Mouse (Mus musculus) lung, adult 2 months (tissue): ENCODE results near the gene Rbbp5. TPM values are rescaled to one million over a fixed set of nuclear protein-coding genes. Genes with fewer than 3 reads are reported as not detected.
A peak's percentile ranks its signal among the peaks of the same experiment; 100 is the strongest.
"Not testable (repeated sequence)": the region's sequence is repeated elsewhere in the genome, so short reads cannot be mapped to it uniquely, and the experiment has no call there.

Experiments
- DNase-seq: peaks from one replicate; pipeline ENCODE4 v3.0.0; 2022
- H3K4me1 ChIP-seq: fragments of 200-500 bp; 2 replicates; pipeline ENCODE4 v1.6.1; 2011; ENCODE audit warnings: low read length; ENCODE audit not compliant: control insufficient read depth, insufficient read depth
- H3K4me3 ChIP-seq: fragments of 200-500 bp; replicated peaks from 2 replicates; pipeline ENCODE3; 2011; ENCODE audit warnings: low read depth, mild to moderate bottlenecking, control low read depth, low read length; ENCODE audit errors: extremely low read depth
- CTCF ChIP-seq: fragments of 200-500 bp; IDR thresholded peaks from 2 replicates; pipeline ENCODE4 v1.5.1; 2011; ENCODE audit warnings: mild to moderate bottlenecking, low read length, control low read depth; ENCODE audit not compliant: insufficient read depth
- POLR2A ChIP-seq: fragments of 200-500 bp; IDR thresholded peaks from 2 replicates; pipeline ENCODE4 v1.6.1; 2011; ENCODE audit warnings: low read depth, mild to moderate bottlenecking, control low read depth, low read length, borderline replicate concordance; ENCODE audit errors: extremely low read depth
- WGBS: fragments of 180-500 bp; shearing (Covaris S2); methylation state at CpG from one replicate; pipeline ENCODE4 v1.1.7; 2018; 5-methylcytosine and 5-hydroxymethylcytosine counted together
- polyA plus RNA-seq: library from polyadenylated mRNA; depleted of rRNA; stranded (reverse); fragments of >200 nt; gene quantifications from 2 replicates; pipeline ENCODE4 v1.2.3, GENCODE M21; 2012

The Rbbp5 gene
- polyA plus RNA-seq, 1 experiment, result 20.8 TPM

DNA sequence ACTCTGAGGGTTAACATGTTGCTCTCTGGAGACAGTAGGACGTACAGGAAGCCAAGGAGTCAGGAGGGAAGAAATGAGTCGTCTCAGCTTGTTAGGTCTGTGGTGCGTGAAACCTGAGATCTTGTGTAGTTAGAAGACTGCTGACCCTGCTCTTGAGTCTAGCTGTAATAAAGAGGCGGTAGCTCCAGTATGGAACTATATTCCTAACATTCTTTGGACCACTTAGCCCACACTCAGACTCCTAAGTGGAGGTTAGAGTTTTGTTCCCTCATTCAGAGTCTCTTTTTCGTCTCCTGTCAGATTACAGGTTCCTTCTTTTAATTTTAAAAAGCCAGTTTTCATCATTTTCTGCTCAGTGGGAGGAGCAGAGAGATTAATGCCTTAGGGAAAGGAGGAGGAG lies 12.5 kb upstream of the Rbbp5 start:
- Histone ChIP-seq H3K4me1 (no peaks in the 10 kb centered on the region; the same call in 1 of the 2 replicates), H3K4me3 (no peak overlapping the region)
- TF ChIP-seq CTCF (no peak), POLR2A (no peak)
- 51% methylated on average over 5 of the region's 5 CpGs for WGBS
- no peak for DNase-seq

DNA sequence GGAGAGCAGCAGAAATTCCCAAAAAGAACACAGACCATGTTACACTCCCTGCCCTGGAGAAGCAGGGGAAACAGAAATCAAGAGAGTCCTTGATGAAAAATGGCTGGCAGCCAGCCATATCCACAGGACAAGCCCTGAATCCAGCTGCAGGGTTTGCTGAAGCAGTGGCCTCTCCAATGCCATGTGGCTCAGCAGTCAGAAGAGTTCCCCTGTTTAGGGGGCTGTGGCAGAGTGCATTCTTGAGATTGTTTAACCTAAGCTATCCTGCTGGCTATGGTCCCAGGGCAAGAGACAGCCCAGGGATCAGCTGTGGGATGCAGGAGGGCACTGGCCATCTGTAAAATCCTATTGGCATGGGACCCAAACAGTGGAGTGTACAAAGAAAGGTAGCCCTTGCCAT lies 8.2 kb upstream of the Rbbp5 start:
- no peak overlapping the region for H3K4me3 ChIP-seq
- no peak for DNase-seq
- TF ChIP-seq POLR2A (no peak), CTCF (no peak)
- H3K4me1 ChIP-seq, result no peaks in the 10 kb centered on the region; the same call in 1 of the 2 replicates

DNA sequence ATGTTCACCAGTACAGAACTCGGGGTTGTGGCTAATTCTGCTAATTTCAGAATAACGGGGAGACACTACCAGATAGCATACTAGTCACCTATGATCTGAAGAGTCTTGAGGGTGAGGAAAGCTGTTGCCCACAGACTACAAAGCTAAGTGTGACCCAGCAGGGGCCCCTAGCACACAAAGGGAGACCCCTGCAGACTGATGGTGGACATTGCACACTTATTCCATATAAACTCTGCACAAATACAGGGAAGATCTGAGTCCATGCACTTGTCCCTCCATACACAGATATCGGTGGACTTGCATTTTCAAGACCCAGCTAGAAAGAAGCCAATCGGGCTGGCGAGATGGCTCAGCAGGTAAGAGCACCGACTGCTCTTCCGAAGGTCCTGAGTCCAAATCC lies 7.6 kb upstream of the Rbbp5 start:
- Histone ChIP-seq H3K4me3 (no peak overlapping the region), H3K4me1 (no peaks in the 10 kb centered on the region)
- no peak for DNase-seq
- no peak for TF ChIP-seq POLR2A
- 0 out of 2 replicates have a peak, but pooled peaks have one; percentile 3 for TF ChIP-seq CTCF
- 90% methylated on average over 7 of the region's 7 CpGs for WGBS

DNA sequence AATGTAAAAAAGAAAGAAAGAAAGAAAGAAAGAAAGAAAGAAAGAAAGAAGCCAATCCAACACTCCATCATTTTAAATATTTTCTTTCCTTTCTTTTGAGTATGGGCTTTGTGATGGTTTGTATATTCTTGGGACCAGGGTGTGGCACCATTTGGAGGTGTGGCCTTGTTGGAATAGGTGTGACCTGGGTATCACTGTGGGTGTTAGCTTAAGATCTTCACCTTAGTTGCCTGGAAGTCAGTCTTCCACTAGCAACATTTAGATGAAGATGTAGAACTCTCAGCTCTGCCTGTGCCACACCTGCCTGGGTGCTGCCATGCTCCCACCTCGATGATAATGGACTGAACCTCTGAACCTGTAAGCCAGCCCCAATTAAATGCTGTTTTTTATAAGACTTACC lies 7.1 kb upstream of the Rbbp5 start:
- 77% methylated on average over 1 of the region's 1 CpGs for WGBS
- not testable (repeated sequence) for H3K4me1 ChIP-seq, DNase-seq, H3K4me3 ChIP-seq

DNA sequence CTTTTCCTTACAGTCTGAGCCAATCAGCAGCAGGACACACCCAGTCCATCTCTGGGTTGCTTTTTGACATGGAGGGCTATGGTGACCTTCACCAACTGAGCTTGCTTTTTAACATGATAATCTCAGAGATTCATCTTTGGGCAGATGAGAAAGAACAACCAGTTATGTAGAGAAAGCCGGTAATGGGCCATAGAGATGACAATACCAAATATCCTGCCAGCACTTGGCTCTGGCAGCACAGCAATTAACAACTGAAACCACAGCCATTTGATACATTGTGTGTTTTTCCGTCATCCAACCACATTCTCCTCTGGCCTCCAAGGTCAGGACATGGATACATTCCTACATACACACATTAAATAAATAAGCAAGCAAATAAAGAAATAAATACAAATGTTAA lies 6.1 kb upstream of the Rbbp5 start:
- 78% methylated on average over 2 of the region's 2 CpGs for WGBS
- no peak for DNase-seq
- no peak overlapping the region for H3K4me3 ChIP-seq
- TF ChIP-seq POLR2A (no peak), CTCF (no peak)
- no peaks in the 10 kb centered on the region for H3K4me1 ChIP-seq

DNA sequence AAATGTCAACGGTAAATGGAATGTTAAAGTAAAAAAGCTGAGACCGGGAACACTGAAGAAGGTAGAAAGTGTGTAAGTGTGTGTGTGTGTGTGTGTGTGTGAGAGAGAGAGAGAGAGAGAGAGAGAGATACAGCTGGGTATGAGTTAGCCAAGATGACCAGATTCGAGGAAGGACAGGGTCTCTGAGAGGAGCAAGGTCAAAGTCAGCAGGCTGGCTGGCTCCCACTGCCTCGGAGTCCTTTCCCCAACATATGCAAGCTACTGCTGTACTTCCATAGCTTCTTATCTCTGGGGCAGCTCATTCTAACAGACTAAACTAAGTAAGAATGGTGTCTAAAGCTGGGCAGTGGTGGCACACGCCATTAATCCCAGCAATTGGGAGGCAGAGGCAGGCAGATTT lies 5.7 kb upstream of the Rbbp5 start:
- 84% methylated on average over 5 of the region's 5 CpGs for WGBS

DNA sequence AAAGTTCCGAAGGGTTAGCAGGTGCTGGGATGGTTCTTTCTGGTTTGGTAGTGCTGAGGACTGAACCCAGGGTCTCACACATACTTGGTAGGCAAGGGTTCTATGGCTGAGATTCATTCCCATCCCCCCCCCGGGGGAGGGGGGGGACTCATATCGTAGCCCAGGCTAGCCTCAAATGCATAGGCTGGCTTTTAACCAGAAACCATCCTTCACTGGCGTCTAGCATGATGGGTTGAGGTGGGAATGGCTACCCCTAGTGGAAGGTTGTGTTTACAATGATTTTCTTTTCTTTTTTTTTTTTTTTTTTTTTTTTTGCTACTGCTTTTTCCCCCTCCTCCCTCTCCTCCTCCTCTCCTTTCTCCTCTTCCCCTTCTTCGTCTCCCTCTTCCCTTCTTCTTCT lies 4.6 kb upstream of the Rbbp5 start:
- no peak for TF ChIP-seq POLR2A
- TF ChIP-seq CTCF, result 0 out of 2 replicates have a peak, but pooled peaks have one; percentile 2
- DNase-seq, result no peak
- Histone ChIP-seq H3K4me1 (peaks cover 4% of the 10 kb centered on the region), H3K4me3 (no peak overlapping the region)
- 43% methylated on average over 5 of the region's 5 CpGs for WGBS

More for the DNA sequence above, 5.7 kb upstream of the Rbbp5 start:
- Histone ChIP-seq H3K4me3 (no peak overlapping the region), H3K4me1 (peaks cover 3% of the 10 kb centered on the region)
- TF ChIP-seq CTCF (no peak), POLR2A (no peak)
- no peak for DNase-seq

DNA sequence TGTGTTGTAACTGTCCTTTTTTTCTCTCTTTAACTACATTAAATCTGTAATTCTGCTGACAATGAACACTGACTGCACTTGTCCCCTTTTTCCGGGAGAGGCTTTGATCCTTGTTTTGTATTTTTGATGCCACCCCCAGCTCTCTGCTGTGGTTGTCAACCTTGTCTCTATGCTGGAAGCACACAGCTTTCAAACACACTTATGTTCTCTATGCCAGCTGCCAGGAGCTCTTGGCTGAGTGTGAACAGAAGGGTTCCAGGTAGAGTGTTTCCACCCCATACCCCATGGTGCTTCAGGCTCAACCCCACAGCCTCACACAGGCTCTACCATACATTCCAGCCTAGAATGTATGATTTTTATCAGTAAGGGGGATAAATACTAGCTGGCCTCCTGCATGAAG lies 2.7 kb upstream of the Rbbp5 start:
- Histone ChIP-seq H3K4me1 (peaks cover 9% of the 10 kb centered on the region), H3K4me3 (no peak overlapping the region)
- TF ChIP-seq POLR2A (no peak), CTCF (no peak)
- no peak for DNase-seq
- WGBS, result 61% methylated on average over 1 of the region's 1 CpGs

DNA sequence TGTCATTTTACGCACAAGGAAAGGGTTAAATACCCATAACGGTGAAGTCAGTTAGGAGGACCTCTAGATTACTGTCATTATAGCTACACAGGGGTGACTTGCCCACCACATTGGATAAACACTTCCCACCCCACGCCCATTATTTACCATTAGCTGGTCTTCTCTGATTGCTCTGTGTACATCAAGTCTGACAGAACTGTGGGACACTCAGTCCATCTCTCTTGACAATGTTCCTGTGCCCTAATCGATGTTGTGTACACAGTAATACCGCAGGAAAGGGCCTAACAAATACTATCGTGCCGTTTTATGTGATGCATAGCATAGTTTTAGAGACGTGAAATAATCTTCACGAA lies 614 bp upstream of the Rbbp5 start:
- Histone ChIP-seq H3K4me1 (peaks cover 9% of the 10 kb centered on the region), H3K4me3 (peak overlapping the region; percentile 85)
- TF ChIP-seq CTCF, result no peak
- TF ChIP-seq POLR2A, result no peak
- no peak for DNase-seq
- 4% methylated on average over 9 of the region's 9 CpGs for WGBS

DNA sequence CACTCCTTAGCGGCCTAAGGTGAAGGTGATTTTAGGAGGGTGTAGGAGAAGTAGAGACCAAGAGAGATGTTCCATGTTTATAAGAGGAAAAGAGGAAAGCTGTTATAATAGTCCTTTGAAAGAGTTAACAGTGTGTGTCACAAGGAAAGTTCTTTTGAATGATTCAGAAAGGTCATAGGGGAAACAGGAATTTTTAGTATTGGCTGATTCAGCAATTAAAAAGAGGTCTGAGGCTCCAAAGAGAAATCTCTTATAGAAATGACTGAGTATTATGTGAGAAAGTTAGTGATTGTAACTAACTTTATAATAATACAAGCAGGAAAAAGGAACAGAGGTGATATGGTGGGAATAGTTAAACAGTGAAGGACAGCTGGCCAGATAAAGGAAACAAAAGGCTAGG lies 2.3 kb downstream of the Rbbp5 start:
- no peak overlapping the region for H3K4me3 ChIP-seq
- 86% methylated on average over 1 of the region's 1 CpGs for WGBS
- H3K4me1 ChIP-seq, result peaks cover 9% of the 10 kb centered on the region
- TF ChIP-seq POLR2A, result no peak
- TF ChIP-seq CTCF, result no peak
- DNase-seq, result no peak

DNA sequence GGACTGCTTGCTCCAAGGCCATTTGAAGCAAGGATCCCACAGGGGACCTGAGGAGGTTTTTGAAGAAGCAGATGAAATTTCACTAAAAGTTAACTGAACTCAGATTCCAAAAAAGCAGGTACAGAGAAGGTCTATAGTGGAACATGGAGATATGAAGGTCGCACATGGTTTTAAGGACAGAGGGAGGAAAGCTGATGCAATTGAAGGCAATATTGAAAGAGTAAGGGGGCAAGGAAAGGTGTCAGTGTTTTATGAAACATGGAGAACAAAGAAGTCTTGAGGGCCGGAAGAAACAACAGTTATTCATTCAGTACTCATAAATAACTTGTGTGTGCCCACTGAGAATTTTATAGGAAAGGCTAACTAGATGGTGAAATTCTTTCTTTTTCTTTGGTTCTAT lies 4.5 kb downstream of the Rbbp5 start:
- no peak for DNase-seq
- Histone ChIP-seq H3K4me3 (no peak overlapping the region), H3K4me1 (peaks cover 5% of the 10 kb centered on the region)
- TF ChIP-seq CTCF (no peak), POLR2A (no peak)
- WGBS, result 90% methylated on average over 2 of the region's 2 CpGs
